Mouse (Mus musculus) hindbrain, embryonic 10.5 days (tissue): ENCODE results near the gene Syt1. TPM values are rescaled to one million over a fixed set of nuclear protein-coding genes. Genes with fewer than 3 reads are reported as not detected.

Source experiments
- DNase-seq: peaks from one replicate; pipeline ENCODE4 v3.0.0-alpha.2; 2017; ENCODE audit warnings: low spot score
- H3K27ac ChIP-seq: fragments of 300-500 bp; sonication (generic); 2 replicates; pipeline ENCODE4 v1.5.1; 2016; ENCODE audit warnings: mild to moderate bottlenecking, moderate library complexity
- H3K27me3 ChIP-seq: fragments of 300-500 bp; sonication (generic); 2 replicates; pipeline ENCODE4 v1.6.1; 2016; ENCODE audit warnings: mild to moderate bottlenecking; ENCODE audit not compliant: poor library complexity, insufficient read depth, severe bottlenecking
- H3K36me3 ChIP-seq: fragments of 300-500 bp; sonication (generic); 2 replicates; pipeline ENCODE4 v1.6.1; 2016; ENCODE audit warnings: mild to moderate bottlenecking, moderate library complexity
- H3K4me1 ChIP-seq: fragments of 300-500 bp; sonication (generic); replicated peaks from 2 replicates; pipeline ENCODE4 v1.6.1; 2016; ENCODE audit warnings: mild to moderate bottlenecking
- H3K4me3 ChIP-seq: fragments of 300-500 bp; sonication (generic); 2 replicates; pipeline ENCODE4 v1.5.1; 2016; ENCODE audit warnings: mild to moderate bottlenecking, moderate library complexity
- H3K9me3 ChIP-seq: fragments of 300-500 bp; sonication (generic); 2 replicates; pipeline ENCODE4 v1.6.1; 2016; ENCODE audit warnings: mild to moderate bottlenecking, moderate library complexity
- WGBS: fragments of 180-500 bp; shearing (Covaris S2); methylation state at CpG from one replicate; pipeline ENCODE4 v1.1.7; 2016; 5-methylcytosine and 5-hydroxymethylcytosine counted together
- polyA plus RNA-seq: library from polyadenylated mRNA; unstranded; fragments of >200 nt; fragmentation: Nextera tagmentation; extraction: Ambion mirVana; gene quantifications from 2 replicates; pipeline ENCODE4 v1.2.1, GENCODE M21; 2016

The Syt1 gene
- polyA plus RNA-seq, 1 experiment from 2014 or later, result 13.6 TPM

DNA sequence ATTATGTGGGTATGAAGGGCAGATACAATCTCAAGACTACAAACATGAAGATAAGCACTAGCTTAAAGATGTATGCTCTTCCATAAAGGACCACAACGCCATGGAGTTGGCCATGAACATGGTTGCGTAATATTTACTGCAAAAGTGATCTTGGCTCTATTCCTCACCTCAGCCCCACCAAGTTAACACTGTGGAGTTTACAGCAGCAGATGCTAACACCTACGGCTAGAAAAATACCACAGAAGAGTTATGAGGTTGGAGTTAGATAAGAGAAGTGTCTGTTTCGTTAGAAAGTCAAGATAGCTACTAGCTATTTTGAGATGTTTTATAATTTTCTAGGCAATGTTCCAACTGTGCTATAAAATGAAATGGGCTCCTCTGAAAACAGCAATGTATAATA lies 353.9 kb downstream of the Syt1 start:
- WGBS, result 90% methylated on average over 4 of the region's 4 CpGs
- DNase-seq, result no peak
- Histone ChIP-seq H3K9me3 (no peaks in the 10 kb centered on the region), H3K4me3 (no peak overlapping the region), H3K27ac (no peak overlapping the region), H3K4me1 (no peaks in the 10 kb centered on the region), H3K27me3 (no peaks in the 10 kb centered on the region), H3K36me3 (no peaks in the 10 kb centered on the region)

DNA sequence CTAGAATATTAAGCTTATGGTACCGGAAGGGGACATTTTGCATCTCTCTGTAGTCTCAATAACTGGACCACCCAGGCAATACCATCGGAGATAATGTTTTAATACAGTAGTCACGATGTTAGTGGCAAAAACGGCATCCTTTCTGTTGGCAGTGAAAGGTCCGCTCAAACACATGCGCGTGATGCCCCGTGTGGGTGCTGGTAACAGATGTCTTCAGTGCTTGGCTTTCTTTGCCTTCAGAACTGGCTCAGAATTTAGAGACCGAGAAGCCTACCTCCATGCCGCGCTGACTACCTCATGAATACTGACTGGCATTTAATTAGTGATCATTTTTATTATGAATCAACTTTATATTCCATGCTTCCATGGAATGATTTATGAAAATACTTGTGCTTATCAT lies 355.7 kb downstream of the Syt1 start:
- 95% methylated on average over 11 of the region's 11 CpGs for WGBS
- H3K27ac ChIP-seq, result no peak overlapping the region
- no peaks in the 10 kb centered on the region for H3K27me3 ChIP-seq
- no peaks in the 10 kb centered on the region for H3K36me3 ChIP-seq
- DNase-seq, result no peak
- H3K9me3 ChIP-seq, result no peaks in the 10 kb centered on the region
- no peak overlapping the region for H3K4me3 ChIP-seq
- no peaks in the 10 kb centered on the region for H3K4me1 ChIP-seq

DNA sequence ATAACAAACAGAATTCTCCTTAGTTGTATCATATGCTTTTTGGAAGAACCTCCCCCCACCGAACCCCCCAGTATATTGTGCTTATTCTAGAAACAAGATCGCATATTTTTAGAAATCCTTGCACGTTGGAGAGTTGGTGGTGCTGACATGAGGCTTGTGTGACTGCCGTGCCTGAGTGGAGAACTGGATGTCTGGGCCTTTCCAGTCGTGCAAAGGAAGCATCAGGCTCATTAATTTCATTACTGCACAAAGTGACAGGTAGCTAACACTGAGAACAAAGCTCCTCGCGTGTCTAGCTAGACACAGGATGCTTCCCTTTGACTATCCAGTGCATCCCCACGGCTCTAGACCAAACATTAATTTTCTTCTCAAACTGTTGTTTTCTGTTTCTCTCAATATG lies 358.0 kb downstream of the Syt1 start:
- no peaks in the 10 kb centered on the region for H3K36me3 ChIP-seq
- no peak overlapping the region for H3K27ac ChIP-seq
- no peak overlapping the region for H3K4me3 ChIP-seq
- H3K4me1 ChIP-seq, result no peaks in the 10 kb centered on the region
- no peak for DNase-seq
- WGBS, result 80% methylated on average over 8 of the region's 8 CpGs
- H3K9me3 ChIP-seq, result no peaks in the 10 kb centered on the region
- H3K27me3 ChIP-seq, result no peaks in the 10 kb centered on the region

DNA sequence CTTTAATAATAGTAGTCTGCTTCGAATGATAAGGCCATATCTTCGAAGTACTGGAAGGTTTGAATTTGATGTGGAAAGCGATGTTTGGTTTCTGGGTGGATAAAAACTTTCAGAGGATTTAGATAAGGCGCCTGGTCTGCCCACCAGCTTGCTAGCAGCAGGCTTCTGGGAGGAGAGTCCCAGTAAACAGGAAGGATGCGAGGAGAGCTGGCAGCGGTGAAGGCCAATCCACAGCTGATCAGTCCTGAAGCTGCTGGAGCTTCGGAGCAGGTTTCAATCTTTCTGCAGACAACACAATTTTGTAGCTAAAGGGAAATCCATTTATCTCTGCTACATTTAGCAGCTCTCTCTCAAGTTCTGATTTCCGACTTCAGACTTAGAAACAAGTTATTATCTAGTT lies 358.7 kb downstream of the Syt1 start:
- H3K4me1 ChIP-seq, result no peaks in the 10 kb centered on the region
- H3K27ac ChIP-seq, result no peak overlapping the region
- no peaks in the 10 kb centered on the region for H3K9me3 ChIP-seq
- WGBS, result 82% methylated on average over 8 of the region's 8 CpGs
- H3K36me3 ChIP-seq, result no peaks in the 10 kb centered on the region
- no peaks in the 10 kb centered on the region for H3K27me3 ChIP-seq
- DNase-seq, result no peak
- H3K4me3 ChIP-seq, result no peak overlapping the region

DNA sequence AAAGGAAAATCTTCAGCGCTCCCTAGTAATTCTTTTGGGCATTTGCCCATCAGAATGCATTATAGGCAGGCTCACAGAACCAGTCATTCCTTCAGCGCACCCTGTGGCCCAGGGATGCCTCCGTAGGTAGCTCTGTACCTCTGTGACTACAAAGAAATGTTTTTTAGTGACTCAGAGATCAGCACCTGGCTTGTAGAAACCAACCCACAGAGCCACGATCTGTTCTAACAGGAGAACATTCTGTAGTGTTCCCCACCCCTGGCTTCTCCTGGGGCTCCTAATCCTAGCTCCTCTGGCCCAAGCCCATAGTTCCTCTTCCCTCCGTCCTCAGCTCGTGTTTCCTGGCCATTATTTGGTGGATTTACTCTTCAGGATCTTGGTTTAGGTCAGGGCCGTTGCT lies 361.6 kb downstream of the Syt1 start:
- no peak for DNase-seq
- H3K36me3 ChIP-seq, result no peaks in the 10 kb centered on the region
- H3K9me3 ChIP-seq, result no peaks in the 10 kb centered on the region
- WGBS, result 87% methylated on average over 7 of the region's 7 CpGs
- no peaks in the 10 kb centered on the region for H3K4me1 ChIP-seq
- H3K27me3 ChIP-seq, result no peaks in the 10 kb centered on the region
- no peak overlapping the region for H3K27ac ChIP-seq
- no peak overlapping the region for H3K4me3 ChIP-seq

DNA sequence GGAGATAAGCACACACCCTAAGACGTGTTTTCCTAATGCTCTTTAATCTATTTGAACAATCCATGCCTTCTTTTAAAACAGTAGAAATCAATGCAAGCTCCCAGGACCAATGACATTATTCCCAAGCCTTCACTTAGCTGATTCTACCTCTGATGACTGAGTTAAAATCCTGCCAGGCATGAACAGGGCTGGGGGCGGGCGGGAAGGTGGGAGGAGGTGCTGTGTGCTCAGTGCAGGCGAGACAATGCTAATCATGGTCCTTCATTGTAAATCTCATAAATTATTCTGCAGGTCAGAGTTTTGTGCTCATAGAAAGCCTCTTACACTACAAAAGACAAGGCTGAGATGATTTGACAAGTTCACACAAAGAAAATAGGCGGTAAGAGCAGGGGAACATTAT lies 366.9 kb downstream of the Syt1 start:
- Histone ChIP-seq H3K9me3 (no peaks in the 10 kb centered on the region), H3K4me3 (no peak overlapping the region), H3K27ac (no peak overlapping the region), H3K27me3 (no peaks in the 10 kb centered on the region), H3K36me3 (no peaks in the 10 kb centered on the region), H3K4me1 (0 out of 2 replicates have a peak, but pooled peaks cover 4% of the 10 kb centered on the region)
- WGBS, result 67% methylated on average over 5 of the region's 5 CpGs
- DNase-seq, result no peak

DNA sequence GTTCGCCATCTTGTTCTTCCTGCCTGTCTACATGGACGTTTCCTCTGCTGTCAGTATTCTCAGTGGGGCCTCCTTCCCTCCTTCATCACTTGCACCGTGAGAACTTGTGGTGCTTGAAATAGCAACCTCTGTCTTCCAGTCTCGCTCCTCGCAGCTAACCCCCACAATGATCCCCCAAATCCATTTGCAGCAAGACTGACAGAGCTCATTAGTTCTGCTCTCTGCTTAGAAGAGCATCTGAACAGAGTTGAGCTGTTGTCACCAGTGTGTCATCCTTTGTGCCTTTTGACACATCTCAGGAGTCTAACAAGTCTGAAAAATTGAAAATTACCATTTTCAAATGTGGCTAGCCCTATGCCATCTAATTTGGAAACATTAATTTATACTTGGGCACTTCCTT lies 372.7 kb downstream of the Syt1 start:
- H3K4me3 ChIP-seq, result no peak overlapping the region
- H3K9me3 ChIP-seq, result no peaks in the 10 kb centered on the region
- H3K36me3 ChIP-seq, result no peaks in the 10 kb centered on the region
- 39% methylated on average over 5 of the region's 5 CpGs for WGBS
- no peak for DNase-seq
- no peak overlapping the region for H3K27ac ChIP-seq
- H3K4me1 ChIP-seq, result 0 out of 2 replicates have a peak, but pooled peaks cover 3% of the 10 kb centered on the region
- no peaks in the 10 kb centered on the region for H3K27me3 ChIP-seq

DNA sequence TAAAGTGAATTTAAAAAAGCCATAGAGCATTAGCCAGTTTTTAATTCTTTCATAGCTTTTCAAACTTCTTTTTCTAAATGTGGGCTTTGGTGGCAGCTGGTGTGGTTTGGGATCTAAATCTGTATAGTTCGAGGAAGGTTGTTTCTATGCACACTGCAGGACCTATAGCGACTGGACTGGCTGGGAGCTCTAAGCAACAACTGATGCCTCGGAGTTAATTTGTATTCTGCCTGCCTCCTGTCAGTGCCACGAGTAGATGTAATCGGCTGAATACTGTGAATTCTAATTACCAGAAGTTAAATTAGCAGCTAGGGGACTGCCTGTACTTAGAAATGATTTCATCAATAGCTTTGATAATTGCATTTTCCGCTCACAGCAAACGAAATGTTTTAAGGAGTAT lies 374.7 kb downstream of the Syt1 start:
- H3K27me3 ChIP-seq, result no peaks in the 10 kb centered on the region
- 79% methylated on average over 7 of the region's 7 CpGs for WGBS
- no peaks in the 10 kb centered on the region for H3K9me3 ChIP-seq
- no peaks in the 10 kb centered on the region for H3K36me3 ChIP-seq
- 0 out of 2 replicates have a peak, but pooled peaks cover 3% of the 10 kb centered on the region for H3K4me1 ChIP-seq
- H3K27ac ChIP-seq, result no peak overlapping the region
- DNase-seq, result no peak
- H3K4me3 ChIP-seq, result no peak overlapping the region

DNA sequence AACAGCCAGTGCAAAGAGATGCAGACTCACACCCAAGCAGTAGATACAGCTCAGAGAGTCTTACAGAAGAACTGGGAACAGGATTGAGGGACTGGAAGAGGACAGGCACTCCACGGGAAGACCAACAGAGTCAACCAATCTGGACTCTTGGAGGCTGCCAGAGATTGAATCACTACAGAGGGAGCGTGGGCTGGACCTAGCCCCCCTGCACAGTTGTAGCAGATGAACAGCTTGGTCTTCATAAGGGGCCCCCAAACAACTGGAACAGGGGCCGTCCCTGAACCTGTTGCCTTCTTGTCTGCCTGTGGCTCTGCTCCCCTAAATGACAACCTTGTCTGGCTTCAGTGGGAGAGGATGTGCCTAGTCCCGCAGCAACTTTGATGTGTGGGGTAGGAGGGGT lies 375.2 kb downstream of the Syt1 start:
- H3K27ac ChIP-seq, result no peak overlapping the region
- no peaks in the 10 kb centered on the region for H3K36me3 ChIP-seq
- no peak overlapping the region for H3K4me3 ChIP-seq
- no peaks in the 10 kb centered on the region for H3K9me3 ChIP-seq
- 89% methylated on average over 4 of the region's 4 CpGs for WGBS
- DNase-seq, result no peak
- H3K4me1 ChIP-seq, result 0 out of 2 replicates have a peak, but pooled peaks cover 3% of the 10 kb centered on the region
- H3K27me3 ChIP-seq, result no peaks in the 10 kb centered on the region

DNA sequence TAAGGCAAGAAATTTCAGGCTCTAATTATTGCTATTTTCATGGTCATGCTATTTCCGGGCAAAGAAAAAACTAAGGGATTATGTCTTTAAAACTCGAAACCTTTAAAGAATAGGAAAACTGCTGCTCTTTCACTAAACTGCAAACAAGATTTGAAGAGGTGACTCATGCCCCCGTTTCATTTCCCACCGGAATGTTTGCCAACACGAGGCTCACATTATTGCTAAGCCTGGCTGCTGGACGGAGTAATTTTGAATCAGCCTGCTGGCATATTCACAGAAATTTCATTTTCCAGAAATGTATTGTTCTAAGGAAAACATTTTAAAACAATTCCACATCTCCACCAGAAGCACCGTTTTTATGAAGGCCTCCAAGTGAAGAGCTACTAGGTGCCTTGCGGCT lies 379.9 kb downstream of the Syt1 start:
- Histone ChIP-seq H3K27me3 (no peaks in the 10 kb centered on the region), H3K4me3 (no peak overlapping the region), H3K4me1 (no peaks in the 10 kb centered on the region), H3K27ac (no peak overlapping the region), H3K9me3 (0 out of 2 replicates have a peak, but pooled peaks cover 3% of the 10 kb centered on the region), H3K36me3 (no peaks in the 10 kb centered on the region)
- WGBS, result 92% methylated on average over 8 of the region's 8 CpGs
- DNase-seq, result no peak

DNA sequence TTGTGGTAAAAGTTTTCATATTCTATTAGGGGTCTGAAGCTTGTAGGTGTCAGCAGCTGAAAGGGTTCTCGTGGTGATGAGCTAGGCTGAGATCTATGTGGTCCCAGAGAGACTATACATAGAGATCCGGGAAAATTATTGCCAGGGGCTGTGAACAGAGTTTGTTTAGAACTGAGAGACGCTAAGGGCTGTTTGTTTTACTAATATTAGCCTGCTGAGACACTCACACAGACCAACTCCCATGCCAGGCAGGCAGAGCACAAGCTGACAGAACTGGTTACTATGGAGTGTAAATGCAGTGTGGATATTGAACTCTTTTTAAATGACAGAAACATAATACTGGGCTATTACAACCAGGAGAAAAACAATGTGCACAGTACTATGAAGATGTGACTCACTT lies 384.4 kb downstream of the Syt1 start:
- 65% methylated on average over 3 of the region's 3 CpGs for WGBS
- H3K36me3 ChIP-seq, result no peaks in the 10 kb centered on the region
- H3K4me1 ChIP-seq, result no peaks in the 10 kb centered on the region
- DNase-seq, result no peak
- 0 out of 2 replicates have a peak, but pooled peaks cover 3% of the 10 kb centered on the region for H3K9me3 ChIP-seq
- no peak overlapping the region for H3K27ac ChIP-seq
- H3K4me3 ChIP-seq, result no peak overlapping the region
- H3K27me3 ChIP-seq, result no peaks in the 10 kb centered on the region

DNA sequence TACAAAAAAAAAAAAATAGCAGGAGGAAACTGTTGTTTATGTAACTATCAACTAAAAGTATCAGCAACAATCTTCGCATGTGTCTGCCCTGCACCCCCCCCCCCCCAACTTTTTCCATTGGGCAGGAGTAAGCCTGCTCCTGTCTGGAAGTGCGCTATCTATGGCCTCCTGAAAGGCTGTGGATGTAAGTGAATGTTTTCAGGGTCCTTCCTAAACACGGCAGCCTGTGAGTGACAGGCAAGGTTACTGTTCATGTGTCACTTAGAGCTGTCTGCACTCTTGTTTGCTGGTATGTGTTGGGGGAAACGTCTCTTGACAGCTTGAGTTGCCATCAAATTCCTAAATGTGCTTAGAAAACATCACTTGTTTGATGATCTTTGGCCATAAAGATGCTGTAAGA lies 387.8 kb downstream of the Syt1 start:
- H3K36me3 ChIP-seq, result no peaks in the 10 kb centered on the region
- no peak for DNase-seq
- 73% methylated on average over 4 of the region's 4 CpGs for WGBS

DNA sequence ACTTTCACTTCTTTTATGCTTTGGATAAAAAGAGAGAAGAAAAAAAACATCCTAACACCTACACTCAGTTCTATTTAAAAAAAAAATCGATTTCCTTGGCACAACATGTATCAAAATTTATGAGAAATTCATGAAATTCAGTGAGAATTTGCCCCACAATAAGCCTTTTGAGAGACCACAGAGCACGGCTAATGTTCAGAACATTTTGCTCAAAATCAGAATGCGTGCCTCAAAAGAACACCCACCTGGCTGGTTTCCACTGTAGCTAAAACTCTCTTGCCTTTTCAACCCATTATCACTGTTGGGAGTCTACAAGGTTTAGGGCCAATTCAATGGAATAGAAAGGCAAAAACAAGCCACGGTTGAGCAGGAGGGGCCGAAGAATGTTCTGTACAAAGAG lies 390.9 kb downstream of the Syt1 start:
- no peak overlapping the region for H3K4me3 ChIP-seq
- 92% methylated on average over 5 of the region's 5 CpGs for WGBS
- no peak for DNase-seq
- no peaks in the 10 kb centered on the region for H3K27me3 ChIP-seq
- H3K4me1 ChIP-seq, result no peaks in the 10 kb centered on the region
- no peaks in the 10 kb centered on the region for H3K9me3 ChIP-seq
- H3K27ac ChIP-seq, result no peak overlapping the region
- no peaks in the 10 kb centered on the region for H3K36me3 ChIP-seq

More for the DNA sequence above, 387.8 kb downstream of the Syt1 start:
- Histone ChIP-seq H3K4me3 (no peak overlapping the region), H3K27ac (no peak overlapping the region), H3K4me1 (no peaks in the 10 kb centered on the region), H3K9me3 (no peaks in the 10 kb centered on the region), H3K27me3 (no peaks in the 10 kb centered on the region)

DNA sequence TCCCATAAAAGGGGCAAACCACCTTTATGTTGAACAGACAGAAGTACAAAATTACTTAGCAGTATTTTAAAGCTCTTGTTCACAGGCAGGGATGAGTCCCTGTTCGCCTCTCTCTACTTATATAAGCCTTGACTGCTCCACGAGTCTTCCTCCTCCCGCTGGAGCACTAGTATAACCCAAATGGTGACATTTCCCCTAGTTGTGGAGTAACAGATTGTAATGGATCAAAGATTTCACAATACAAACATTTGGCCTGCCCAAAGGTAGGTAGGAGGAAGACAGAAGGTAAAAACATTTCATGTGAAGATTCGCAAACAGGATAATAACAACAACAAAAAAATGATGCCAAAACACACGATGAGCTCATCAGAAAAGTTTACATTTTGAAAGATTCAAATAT lies 391.6 kb downstream of the Syt1 start:
- no peak for DNase-seq
- Histone ChIP-seq H3K4me1 (no peaks in the 10 kb centered on the region), H3K36me3 (no peaks in the 10 kb centered on the region), H3K4me3 (no peak overlapping the region), H3K9me3 (no peaks in the 10 kb centered on the region), H3K27ac (no peak overlapping the region), H3K27me3 (no peaks in the 10 kb centered on the region)
- WGBS, result 90% methylated on average over 5 of the region's 5 CpGs
